Mouse (Mus musculus): ENCODE measurements at regions not wholly inside any gene's neighbourhood (a gene's known extent, or its start where the extent isn't known, plus 50 kb on each side); places are given as distances from the start of the nearest gene placed in this dataset.

DNA sequence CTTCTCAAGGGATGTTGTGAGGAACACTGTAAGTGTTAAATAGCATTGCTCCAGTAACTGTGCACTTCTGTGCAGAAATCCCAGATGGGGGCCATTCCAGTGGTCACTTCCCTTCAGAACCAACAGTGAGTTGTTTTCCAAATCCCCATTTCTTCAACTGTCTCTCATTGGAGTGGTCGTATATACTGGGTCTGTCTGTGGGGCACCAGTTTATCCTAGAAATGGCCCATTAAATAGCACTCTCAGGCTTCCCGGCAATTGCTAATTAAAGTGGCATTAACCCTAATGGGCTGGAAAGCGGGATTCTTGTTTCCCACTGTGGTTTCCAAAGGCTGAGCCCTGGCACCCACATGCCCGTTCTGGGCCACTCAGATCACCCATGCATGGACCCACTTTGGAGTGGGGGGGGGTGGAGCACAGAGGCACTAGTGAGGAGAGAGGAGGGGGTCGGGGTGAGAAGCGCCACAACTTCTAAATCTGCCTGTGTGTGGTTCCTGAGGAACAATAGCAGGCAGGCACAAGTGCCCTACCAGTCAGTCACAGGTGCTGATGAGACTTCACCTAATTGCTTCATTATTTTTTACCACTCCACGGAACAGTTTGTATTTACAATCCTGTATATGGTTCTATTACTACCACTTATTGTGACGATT lies 78.1 kb downstream of the Fam204a start:
- TF ChIP-seq CEBPB (IDR thresholded peaks at IDR 0.05; ENCODE audit: low read depth) (no peak), MYOD1 (IDR thresholded peaks at IDR 0.05; ENCODE audit: control insufficient read depth, insufficient read length, low read depth) (no peak), USF1 (IDR thresholded peaks at IDR 0.05; ENCODE audit: low read depth) (no peak), MYOG (IDR thresholded peaks at IDR 0.05; ENCODE audit: control insufficient read depth, extremely low read depth, insufficient read length) (no peak), CTCF (IDR thresholded peaks at IDR 0.05; ENCODE audit: control insufficient read depth, insufficient read depth, insufficient read length) (no peak), MAX (IDR thresholded peaks at IDR 0.05) (no peak), FOSL1 (IDR thresholded peaks at IDR 0.05; ENCODE audit: insufficient read depth, low read length, poor library complexity, severe bottlenecking) (no peak)
- Histone ChIP-seq H3K4me3 (ENCODE audit: insufficient read depth, poor library complexity, severe bottlenecking) (no peak overlapping the region), H3K79me2 (ENCODE audit: control insufficient read depth, insufficient read depth) (no peaks in the 10 kb centered on the region), H3K79me3 (ENCODE audit: low read depth) (no peaks in the 10 kb centered on the region), H3K27me3 (ENCODE audit: control insufficient read depth, insufficient read depth, insufficient read length) (peaks cover 4% of the 10 kb centered on the region), H3K36me3 (ENCODE audit: control insufficient read depth, insufficient read depth) (no peaks in the 10 kb centered on the region), H3ac (ENCODE audit: control insufficient read depth, insufficient read length, low read depth) (no peak overlapping the region)

DNA sequence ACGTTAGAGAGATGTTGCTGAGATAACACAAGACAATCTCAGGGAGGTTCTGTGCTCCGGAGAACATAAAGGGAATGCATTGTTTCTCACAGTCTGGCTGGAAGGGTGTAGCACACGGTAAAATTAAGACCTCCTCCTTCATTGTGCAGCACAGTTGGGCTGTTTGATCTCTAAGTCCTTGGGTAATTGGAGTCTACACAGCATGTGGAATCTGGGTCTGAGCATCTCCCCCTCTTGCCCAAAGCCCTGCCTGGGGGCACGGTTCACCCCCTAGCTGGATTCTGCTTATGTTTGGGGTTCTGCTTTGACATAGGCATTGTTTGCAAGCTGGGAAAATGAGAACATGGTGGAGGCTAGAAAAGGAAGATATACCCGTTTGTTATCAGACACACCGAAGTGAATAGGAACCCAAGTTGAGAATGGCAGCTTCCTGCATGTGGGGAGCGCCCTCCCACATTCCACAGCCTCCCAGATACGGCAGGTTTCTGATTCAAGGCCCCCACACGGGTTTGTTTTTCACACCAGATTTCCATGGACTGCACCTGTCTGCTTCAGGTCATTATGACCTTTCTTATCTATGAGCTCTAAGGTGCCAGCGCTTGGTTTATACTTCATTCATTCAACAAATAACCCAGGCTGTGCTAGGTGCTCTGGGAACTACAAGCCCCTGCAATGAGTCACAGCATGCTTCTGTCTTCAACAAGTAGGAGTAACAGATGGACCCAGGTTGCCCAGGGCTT lies 79.9 kb downstream of the Fam204a start:
- Histone ChIP-seq H3K79me3 (ENCODE audit: low read depth) (no peaks in the 10 kb centered on the region), H3ac (ENCODE audit: control insufficient read depth, insufficient read length, low read depth) (no peak overlapping the region), H3K27me3 (ENCODE audit: control insufficient read depth, insufficient read depth, insufficient read length) (peaks cover 4% of the 10 kb centered on the region), H3K79me2 (ENCODE audit: control insufficient read depth, insufficient read depth) (no peaks in the 10 kb centered on the region), H3K36me3 (ENCODE audit: control insufficient read depth, insufficient read depth) (no peaks in the 10 kb centered on the region), H3K4me3 (ENCODE audit: insufficient read depth, poor library complexity, severe bottlenecking) (no peak overlapping the region)
- TF ChIP-seq MYOD1 (IDR thresholded peaks at IDR 0.05; ENCODE audit: control insufficient read depth, insufficient read length, low read depth) = no peak
- TF ChIP-seq CTCF (IDR thresholded peaks at IDR 0.05; ENCODE audit: control insufficient read depth, insufficient read depth, insufficient read length) = no peak
- no peak for TF ChIP-seq CEBPB (IDR thresholded peaks at IDR 0.05; ENCODE audit: low read depth)

- Histone ChIP-seq H3K4me3 (ENCODE audit: insufficient read depth, poor library complexity, severe bottlenecking) (no peak overlapping the region), H3K79me2 (ENCODE audit: control insufficient read depth, insufficient read depth) (no peaks in the 10 kb centered on the region), H3ac (ENCODE audit: control insufficient read depth, insufficient read length, low read depth) (no peak overlapping the region), H3K36me3 (ENCODE audit: control insufficient read depth, insufficient read depth) (no peaks in the 10 kb centered on the region), H3K79me3 (ENCODE audit: low read depth) (no peaks in the 10 kb centered on the region), H3K27me3 (ENCODE audit: control insufficient read depth, insufficient read depth, insufficient read length) (peaks cover 4% of the 10 kb centered on the region)
- TF ChIP-seq USF1 (IDR thresholded peaks at IDR 0.05; ENCODE audit: low read depth) (no peak), MYOD1 (IDR thresholded peaks at IDR 0.05; ENCODE audit: control insufficient read depth, insufficient read length, low read depth) (no peak), CTCF (IDR thresholded peaks at IDR 0.05; ENCODE audit: control insufficient read depth, insufficient read depth, insufficient read length) (no peak), MAX (IDR thresholded peaks at IDR 0.05) (no peak), MYOG (IDR thresholded peaks at IDR 0.05; ENCODE audit: control insufficient read depth, extremely low read depth, insufficient read length) (no peak), FOSL1 (IDR thresholded peaks at IDR 0.05; ENCODE audit: insufficient read depth, low read length, poor library complexity, severe bottlenecking) (no peak), CEBPB (IDR thresholded peaks at IDR 0.05; ENCODE audit: low read depth) (no peak)
These were observed 81.3 kb downstream of the Fam204a start for GRCm38 (mm10) chr19:60145242-60145641.

GRCm38 (mm10) chr19:60144336-60144989 lies 82.0 kb downstream of the Fam204a start:
- Histone ChIP-seq H3K4me3 (ENCODE audit: insufficient read depth, poor library complexity, severe bottlenecking) (no peak overlapping the region), H3K27me3 (ENCODE audit: control insufficient read depth, insufficient read depth, insufficient read length) (peaks cover 4% of the 10 kb centered on the region)

DNA sequence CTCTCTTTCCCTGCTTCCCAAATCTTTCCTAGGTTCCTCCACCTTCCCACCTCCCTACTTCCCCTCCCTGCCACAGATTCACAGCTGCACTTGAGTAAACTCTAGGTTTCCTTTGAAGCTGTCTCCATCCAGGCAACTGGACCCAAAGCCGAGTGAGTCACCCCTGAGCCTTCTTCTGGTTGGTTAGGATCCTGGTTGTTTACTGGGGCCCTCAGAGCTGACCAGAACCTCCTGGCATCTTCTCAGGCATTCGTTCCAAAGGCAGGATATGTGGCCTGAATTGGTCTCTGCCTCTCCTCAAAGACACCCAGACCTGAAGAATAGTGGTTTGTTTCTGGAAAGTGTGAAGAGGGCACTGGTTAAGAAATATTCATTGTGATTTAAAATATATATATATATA lies 87.6 kb downstream of the Fam204a start:
- no peaks in the 10 kb centered on the region for H3K36me3 ChIP-seq (ENCODE audit: control insufficient read depth, insufficient read depth)
- H3K4me3 ChIP-seq (ENCODE audit: insufficient read depth, poor library complexity, severe bottlenecking) = no peak overlapping the region
- H3K79me2 ChIP-seq (ENCODE audit: control insufficient read depth, insufficient read depth) = no peaks in the 10 kb centered on the region
- no peaks in the 10 kb centered on the region for H3K79me3 ChIP-seq (ENCODE audit: low read depth)
- no peaks in the 10 kb centered on the region for H3K27me3 ChIP-seq (ENCODE audit: control insufficient read depth, insufficient read depth, insufficient read length)
- no peak overlapping the region for H3ac ChIP-seq (ENCODE audit: control insufficient read depth, insufficient read length, low read depth)
- TF ChIP-seq FOSL1 (IDR thresholded peaks at IDR 0.05; ENCODE audit: insufficient read depth, low read length, poor library complexity, severe bottlenecking) = no peak

More at GRCm38 (mm10) chr19:60144336-60144989, 82.0 kb downstream of the Fam204a start:
- Histone ChIP-seq H3K79me2 (ENCODE audit: control insufficient read depth, insufficient read depth) (no peaks in the 10 kb centered on the region), H3K79me3 (ENCODE audit: low read depth) (no peaks in the 10 kb centered on the region), H3K36me3 (ENCODE audit: control insufficient read depth, insufficient read depth) (no peaks in the 10 kb centered on the region), H3ac (ENCODE audit: control insufficient read depth, insufficient read length, low read depth) (no peak overlapping the region)
- no peak for TF ChIP-seq FOSL1 (IDR thresholded peaks at IDR 0.05; ENCODE audit: insufficient read depth, low read length, poor library complexity, severe bottlenecking)
- peak; percentile 81 for TF ChIP-seq CTCF (IDR thresholded peaks at IDR 0.05; ENCODE audit: control insufficient read depth, insufficient read depth, insufficient read length)

DNA sequence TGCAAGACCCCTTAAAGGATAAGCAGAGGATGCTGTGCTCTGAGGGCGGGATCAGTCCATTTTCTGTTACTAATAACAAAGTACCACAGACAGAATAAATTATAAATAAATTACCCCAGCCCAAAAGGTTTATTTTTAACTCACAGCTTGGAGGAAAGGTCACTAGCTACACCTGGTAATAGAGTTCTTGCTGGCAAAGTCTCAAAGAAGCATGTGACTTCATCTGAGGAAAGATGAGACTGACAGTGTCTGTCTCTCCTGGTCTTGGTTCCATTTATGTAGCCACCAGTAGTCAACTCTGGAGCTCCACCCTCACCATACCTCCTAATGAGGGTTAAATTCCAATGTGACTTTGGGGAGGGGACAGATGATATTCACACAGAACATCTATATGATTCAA lies 90.0 kb downstream of the Fam204a start:
- no peak overlapping the region for H3K4me3 ChIP-seq (ENCODE audit: insufficient read depth, poor library complexity, severe bottlenecking)
- no peaks in the 10 kb centered on the region for H3K36me3 ChIP-seq (ENCODE audit: control insufficient read depth, insufficient read depth)
- H3K27me3 ChIP-seq (ENCODE audit: control insufficient read depth, insufficient read depth, insufficient read length) = no peaks in the 10 kb centered on the region
- no peak for TF ChIP-seq FOSL1 (IDR thresholded peaks at IDR 0.05; ENCODE audit: insufficient read depth, low read length, poor library complexity, severe bottlenecking)
- no peak for TF ChIP-seq USF1 (IDR thresholded peaks at IDR 0.05; ENCODE audit: low read depth)
- TF ChIP-seq CTCF (IDR thresholded peaks at IDR 0.05; ENCODE audit: control insufficient read depth, insufficient read depth, insufficient read length) = no peak
- TF ChIP-seq CEBPB (IDR thresholded peaks at IDR 0.05; ENCODE audit: low read depth) = no peak
- TF ChIP-seq MAX (IDR thresholded peaks at IDR 0.05) = no peak
- TF ChIP-seq MYOD1 (IDR thresholded peaks at IDR 0.05; ENCODE audit: control insufficient read depth, insufficient read length, low read depth) = no peak
- no peak for TF ChIP-seq MYOG (IDR thresholded peaks at IDR 0.05; ENCODE audit: control insufficient read depth, extremely low read depth, insufficient read length)
- no peak overlapping the region for H3ac ChIP-seq (ENCODE audit: control insufficient read depth, insufficient read length, low read depth)
- no peaks in the 10 kb centered on the region for H3K79me2 ChIP-seq (ENCODE audit: control insufficient read depth, insufficient read depth)
- no peaks in the 10 kb centered on the region for H3K79me3 ChIP-seq (ENCODE audit: low read depth)
